16 mouse cellular contexts compared by ENCODE assay signal in the genomic region with DNA sequence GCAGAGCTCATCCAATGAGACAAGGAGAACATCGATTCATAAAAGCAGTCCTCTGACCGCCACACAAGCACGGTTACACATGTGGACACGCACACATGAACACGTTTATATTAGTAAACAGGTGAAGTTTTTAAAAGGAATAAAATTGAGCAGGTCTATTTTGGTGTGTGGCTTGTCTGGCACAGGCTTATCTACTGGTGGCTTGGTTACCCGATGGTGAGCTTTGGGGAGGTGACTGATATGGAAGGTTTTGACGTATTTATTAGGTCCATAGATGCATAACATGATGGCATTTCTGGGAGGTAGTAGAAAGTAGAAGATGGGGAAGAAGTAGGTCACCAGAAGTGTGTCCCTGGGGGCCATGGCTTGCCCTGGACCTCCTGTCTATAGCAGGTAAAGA.
"Had no signal": no experiment of that assay in that cellular context is flagged by ENCODE, and none has a peak within 500 bp of the region (broad histone marks: within the 10 kb centered on the region; RNA-seq: fewer than 3 reads in every experiment).

No protein-coding gene starts in this region.

- DNase-seq: retina, postnatal 1 day; right cerebral cortex, adult 18-20 months; right cerebral cortex, postnatal 14 days; right cerebral cortex, postnatal 25 days; right cerebral cortex, postnatal 4 days; spleen, adult 18-20 months; thymus, adult 18-20 months; thymus, adult 2 months; thymus, postnatal 14 days; thymus, postnatal 25 days; thymus, postnatal 36 days; thymus, postnatal 4 days had no signal

- H3K9ac ChIP-seq: neural tube, embryonic 13.5 days; neural tube, embryonic 15.5 days; stomach, embryonic 15.5 days had no signal

- H3K27me3 ChIP-seq: neural tube, embryonic 13.5 days; neural tube, embryonic 15.5 days; stomach, embryonic 15.5 days had no signal

- H3K4me1 ChIP-seq: stomach, embryonic 15.5 days had no signal

- H3K4me3 ChIP-seq: neural tube, embryonic 13.5 days; neural tube, embryonic 15.5 days; stomach, embryonic 15.5 days had no signal

- H3K9me3 ChIP-seq: neural tube, embryonic 13.5 days; neural tube, embryonic 15.5 days; stomach, embryonic 15.5 days had no signal

- H3K27ac ChIP-seq: neural tube, embryonic 13.5 days; neural tube, embryonic 15.5 days; stomach, embryonic 15.5 days; stomach, postnatal 0 days had no signal
